Mouse (Mus musculus) G1E (cell line): ENCODE measurements around the gene Jade2. TPM values are rescaled to one million over a fixed set of nuclear protein-coding genes. Genes with fewer than 3 reads are reported as not detected.

Experiments used
- ATAC-seq: 2 replicates; pipeline ENCODE4 v1.8.0; 2016; ENCODE audit warnings: mild to moderate bottlenecking; ENCODE audit not compliant: insufficient number of reproducible peaks, poor library complexity, low FRiP score, severe bottlenecking; ENCODE audit errors: extremely low read depth
- DNase-seq: peaks from one replicate; pipeline ENCODE4 v3.0.0; 2012; ENCODE audit warnings: low spot score
- H3K27me3 ChIP-seq: 2 replicates; pipeline ENCODE4 v1.6.1; 2012; ENCODE audit warnings: mild to moderate bottlenecking, low read length, inconsistent platforms; ENCODE audit not compliant: insufficient read depth
- H3K36me3 ChIP-seq: replicated peaks from 2 replicates; pipeline ENCODE3; 2012; ENCODE audit warnings: mild to moderate bottlenecking, inconsistent platforms
- H3K4me1 ChIP-seq: 2 replicates; pipeline ENCODE4 v1.6.1; 2012; ENCODE audit warnings: low read depth, low read length, inconsistent platforms, mixed read lengths; ENCODE audit not compliant: insufficient read depth
- H3K4me3 ChIP-seq: 2 replicates; pipeline ENCODE4 v1.5.1; 2012; ENCODE audit warnings: low read depth, mild to moderate bottlenecking, inconsistent platforms, low read length, moderate library complexity, mixed read lengths
- H3K9me3 ChIP-seq: replicated peaks from 2 replicates; pipeline ENCODE4 v1.6.1; 2012; ENCODE audit warnings: inconsistent platforms
- CTCF ChIP-seq: IDR thresholded peaks from 2 replicates; pipeline ENCODE4 v1.5.1; 2012; ENCODE audit warnings: low read depth, low read length, inconsistent platforms, mixed read lengths
- GATA1 ChIP-seq: IDR thresholded peaks from 2 replicates; pipeline ENCODE4 v1.6.1; 2012; ENCODE audit warnings: borderline replicate concordance, low read length, inconsistent platforms, mixed read lengths
- GATA2 ChIP-seq: IDR thresholded peaks from 2 replicates; pipeline ENCODE4 v1.6.1; 2012; ENCODE audit warnings: low read depth, low read length, inconsistent platforms, borderline replicate concordance
- POLR2AphosphoS5 ChIP-seq: IDR thresholded peaks from 2 replicates; pipeline ENCODE4 v1.6.1; 2012; ENCODE audit warnings: low read depth, low read length, inconsistent platforms; ENCODE audit not compliant: insufficient replicate concordance
- TAL1 ChIP-seq: conservative IDR thresholded peaks from 2 replicates; pipeline ENCODE4 v1.6.1; 2012; ENCODE audit warnings: low read depth, low read length, inconsistent platforms, mixed read lengths
- polyA plus RNA-seq: library from polyadenylated mRNA; stranded (reverse); fragments of >175 nt; gene quantifications from 2 replicates; pipeline ENCODE4 v1.2.3, GENCODE M21; 2012
- total RNA-seq, 2 experiments: library from RNA; stranded (forward) in 1 of 2; stranded (reverse) in 1 of 2; fragments of 200-1000 nt in 1 of 2; fragments of >200 nt in 1 of 2; fragmentation: Nextera tagmentation in 1 of 2; gene quantifications; 2 replicates each; pipeline ENCODE4 v1.2.3; 2014 to 2017

Jade2 gene
- total and polyA plus RNA-seq, 3 experiments, result 7.0 to 13.7 (median 8.4) TPM

DNA sequence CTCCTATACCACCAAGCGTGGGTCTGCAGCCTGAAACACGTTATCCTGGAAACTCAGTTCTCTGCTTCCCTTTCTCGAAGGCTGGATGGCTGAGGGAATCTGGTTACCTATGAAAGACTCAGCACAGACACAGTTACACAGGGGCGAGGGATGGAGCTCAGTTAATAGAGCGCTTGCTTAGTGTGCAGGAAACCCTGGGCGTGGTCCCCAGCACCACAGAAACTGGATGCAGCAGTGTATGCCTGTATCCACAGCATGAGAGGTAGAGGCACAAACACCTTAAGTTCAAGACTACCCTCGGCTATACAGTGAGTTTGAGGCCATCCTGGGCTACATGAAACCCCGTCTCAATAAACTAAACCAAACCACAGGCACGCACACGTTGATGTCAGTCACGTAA, 17.5 kb downstream of the Jade2 start:
- Histone ChIP-seq H3K9me3 (no peaks in the 10 kb centered on the region), H3K4me1 (peaks cover 19% of the 10 kb centered on the region; the same call in 1 of the 2 replicates), H3K27me3 (no peaks in the 10 kb centered on the region), H3K36me3 (peaks cover 95% of the 10 kb centered on the region), H3K4me3 (no peak overlapping the region)
- no peak for ATAC-seq
- no peak for TF ChIP-seq TAL1
- TF ChIP-seq CTCF, result no peak
- no peak for TF ChIP-seq GATA2
- no peak for TF ChIP-seq POLR2AphosphoS5
- TF ChIP-seq GATA1, result no peak
- DNase-seq, result no peak

DNA sequence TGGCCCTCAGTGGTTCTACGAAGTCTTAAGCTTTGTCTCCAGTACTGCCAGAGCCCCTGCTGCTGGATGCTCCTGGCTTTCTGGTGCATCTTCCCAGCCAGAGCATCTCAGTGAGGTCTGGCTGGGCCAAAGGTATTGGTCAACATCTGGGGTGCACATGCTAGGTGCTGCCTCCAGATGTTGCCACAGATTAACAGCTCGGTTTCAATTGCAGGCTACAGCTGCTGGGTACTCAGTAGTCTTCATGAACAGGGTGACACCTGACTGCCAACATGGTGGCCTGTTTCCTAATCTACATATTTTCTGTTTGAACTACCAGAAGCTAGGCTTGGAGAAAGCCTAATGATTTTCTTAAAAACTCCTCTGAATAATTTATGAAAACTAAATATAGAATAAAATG, 18.3 kb downstream of the Jade2 start:
- DNase-seq, result no peak
- no peaks in the 10 kb centered on the region for H3K27me3 ChIP-seq
- peaks cover 95% of the 10 kb centered on the region for H3K36me3 ChIP-seq
- H3K9me3 ChIP-seq, result no peaks in the 10 kb centered on the region
- H3K4me1 ChIP-seq, result peaks cover 19% of the 10 kb centered on the region; the same call in 1 of the 2 replicates
- no peak for ATAC-seq
- TF ChIP-seq GATA1 (no peak), GATA2 (no peak), TAL1 (no peak), CTCF (no peak), POLR2AphosphoS5 (no peak)
- no peak overlapping the region for H3K4me3 ChIP-seq

DNA sequence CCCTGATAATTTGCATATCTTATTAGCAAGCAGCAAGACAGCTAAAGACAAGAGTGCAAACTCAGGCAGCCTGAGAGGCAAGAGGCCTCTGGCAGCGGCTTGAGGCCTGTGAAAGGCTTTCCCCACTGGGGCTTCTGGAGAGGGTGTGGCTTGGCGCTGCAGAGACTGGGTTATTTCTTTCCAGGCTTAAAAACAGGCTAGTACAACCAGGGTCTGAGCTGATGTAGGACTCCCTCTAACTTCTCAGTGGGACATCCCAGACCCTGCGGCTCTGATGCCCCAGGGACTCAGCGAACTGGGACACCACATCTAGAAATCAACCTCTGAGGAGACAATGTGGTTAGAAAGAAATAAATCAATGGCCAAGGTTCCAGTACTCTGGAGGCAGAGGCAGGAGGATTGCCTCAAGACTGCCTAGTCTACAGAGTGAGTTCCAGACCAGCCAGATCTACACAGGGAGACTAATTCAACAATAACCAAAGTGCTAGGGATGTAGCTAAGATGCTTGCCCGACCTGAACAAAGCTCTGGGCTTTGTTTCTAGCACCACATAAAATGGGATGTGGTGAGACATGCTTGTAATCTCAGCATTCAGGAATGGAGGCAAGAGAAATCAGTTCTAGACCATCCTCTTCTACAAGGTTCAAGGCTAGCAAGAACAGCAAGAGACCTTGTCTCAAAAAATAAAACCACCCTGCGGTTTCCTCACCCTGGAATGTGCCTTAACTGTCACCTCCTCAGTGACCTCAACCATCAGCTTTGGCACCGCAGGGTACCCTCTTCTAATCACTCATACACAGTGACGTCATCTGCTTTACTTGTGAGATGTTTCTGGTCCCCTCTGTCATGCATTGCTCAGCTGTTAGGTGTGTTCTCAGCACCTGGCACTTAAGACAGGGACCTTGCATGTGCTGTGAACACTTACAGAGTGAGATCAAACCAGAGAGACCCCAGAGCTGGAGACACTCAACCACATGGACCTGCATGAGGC, 20.0 kb downstream of the Jade2 start:
- Histone ChIP-seq H3K27me3 (no peaks in the 10 kb centered on the region), H3K36me3 (peaks cover 95% of the 10 kb centered on the region), H3K9me3 (no peaks in the 10 kb centered on the region), H3K4me3 (no peak overlapping the region), H3K4me1 (peaks cover 19% of the 10 kb centered on the region; the same call in 1 of the 2 replicates)
- DNase-seq (no peak), ATAC-seq (no peak)
- TF ChIP-seq TAL1, result no peak
- TF ChIP-seq POLR2AphosphoS5, result no peak
- TF ChIP-seq GATA2, result no peak
- no peak for TF ChIP-seq CTCF

DNA sequence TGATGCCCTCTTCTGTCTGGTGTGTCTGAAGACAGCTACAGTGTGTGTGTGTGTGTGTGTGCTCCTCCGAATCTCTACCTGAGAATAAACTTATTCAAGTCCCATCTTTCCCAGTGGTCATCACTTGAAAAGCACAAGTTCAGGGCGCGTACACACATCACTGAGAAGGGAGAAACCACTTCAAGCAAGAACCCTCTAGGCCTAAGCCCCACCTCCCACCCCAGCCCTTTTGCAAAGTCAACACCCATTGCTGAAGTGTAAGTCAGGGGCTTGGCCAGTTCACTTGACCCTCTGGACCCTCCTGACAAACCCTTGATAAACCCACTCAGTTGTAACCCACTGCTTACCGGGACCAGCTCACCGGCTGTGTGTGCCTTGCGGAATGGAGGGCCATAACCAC, 20.9 kb downstream of the Jade2 start:
- DNase-seq, result no peak
- Histone ChIP-seq H3K9me3 (no peaks in the 10 kb centered on the region), H3K27me3 (no peaks in the 10 kb centered on the region), H3K4me3 (no peak overlapping the region), H3K36me3 (peaks cover 95% of the 10 kb centered on the region), H3K4me1 (peaks cover 16% of the 10 kb centered on the region; the same call in 1 of the 2 replicates)
- no peak for ATAC-seq
- TF ChIP-seq CTCF, result no peak
- TF ChIP-seq POLR2AphosphoS5, result no peak
- no peak for TF ChIP-seq GATA2
- TF ChIP-seq GATA1, result no peak
- no peak for TF ChIP-seq TAL1

DNA sequence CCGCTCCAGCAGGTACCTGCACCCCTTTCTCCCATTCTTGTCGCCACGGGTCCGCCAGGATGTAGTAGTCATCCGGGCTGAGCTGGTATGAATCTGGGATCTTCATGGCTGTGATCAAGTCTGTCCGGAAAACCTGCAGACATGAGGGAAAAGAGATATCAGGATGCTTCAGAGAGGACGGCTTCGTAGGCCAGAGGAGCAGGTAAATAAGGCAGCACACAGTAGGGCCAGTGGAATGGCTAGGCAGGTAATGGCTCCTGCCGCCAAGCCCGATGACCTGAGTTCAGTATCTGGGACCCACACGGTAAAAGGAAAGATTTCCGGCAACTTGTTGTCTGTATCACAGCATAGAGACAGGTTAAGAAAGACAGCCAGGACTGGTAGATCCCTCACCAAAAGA, 21.9 kb downstream of the Jade2 start:
- TF ChIP-seq GATA2, result no peak
- no peak for TF ChIP-seq CTCF
- no peak for TF ChIP-seq TAL1
- TF ChIP-seq POLR2AphosphoS5, result no peak
- TF ChIP-seq GATA1, result no peak
- peaks cover 7% of the 10 kb centered on the region; the same call in 1 of the 2 replicates for H3K4me1 ChIP-seq
- H3K9me3 ChIP-seq, result no peaks in the 10 kb centered on the region
- DNase-seq (no peak), ATAC-seq (no peak)
- H3K27me3 ChIP-seq, result no peaks in the 10 kb centered on the region
- H3K4me3 ChIP-seq, result no peak overlapping the region
- peaks cover 95% of the 10 kb centered on the region for H3K36me3 ChIP-seq

DNA sequence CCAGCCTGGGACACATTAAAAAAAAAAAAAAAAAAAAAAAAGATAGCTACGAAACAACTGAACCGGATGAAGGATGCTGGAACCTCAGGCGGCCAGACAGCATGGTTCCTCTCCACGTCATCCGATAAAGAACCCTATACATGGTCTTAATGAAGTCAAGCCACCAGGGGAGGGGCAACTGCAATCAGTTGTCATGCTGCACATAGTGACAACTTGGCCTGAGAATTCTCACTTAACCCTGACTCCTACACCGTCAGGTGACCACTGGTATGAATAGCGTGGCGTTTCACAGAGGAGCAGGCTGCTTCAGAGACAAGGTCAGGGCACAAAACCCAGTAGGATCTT, 23.4 kb downstream of the Jade2 start:
- ATAC-seq, result no peak
- DNase-seq, result no peak
- H3K27me3 ChIP-seq, result no peaks in the 10 kb centered on the region
- H3K9me3 ChIP-seq, result no peaks in the 10 kb centered on the region
- H3K4me3 ChIP-seq, result no peak overlapping the region
- H3K4me1 ChIP-seq, result no peaks in the 10 kb centered on the region; the same call in 1 of the 2 replicates
- TF ChIP-seq GATA1, result no peak
- no peak for TF ChIP-seq GATA2
- no peak for TF ChIP-seq POLR2AphosphoS5
- no peak for TF ChIP-seq CTCF
- no peak for TF ChIP-seq TAL1
- H3K36me3 ChIP-seq, result peaks cover 98% of the 10 kb centered on the region
